Mouse (Mus musculus) cerebellum, adult 2 months (tissue): ENCODE data around the gene Map3k14. TPM values are rescaled to one million over a fixed set of nuclear protein-coding genes. Genes with fewer than 3 reads are reported as not detected.
A peak's percentile ranks its signal among the peaks of the same experiment; 100 is the strongest.

Experiments
- DNase-seq, 2 experiments: peaks; one replicate each; pipeline ENCODE4 v3.0.0; 2021
- H3K27ac ChIP-seq: fragments of 200-500 bp; 2 replicates; pipeline ENCODE4 v1.5.1; 2012; ENCODE audit warnings: low read length, control low read depth, inconsistent platforms; ENCODE audit not compliant: insufficient read depth
- H3K27me3 ChIP-seq: fragments of 200-500 bp; 2 replicates; pipeline ENCODE4 v1.6.1; 2012; ENCODE audit warnings: inconsistent platforms, mild to moderate bottlenecking, low read length, moderate library complexity; ENCODE audit not compliant: control insufficient read depth, insufficient read depth
- H3K4me1 ChIP-seq: fragments of 200-500 bp; 2 replicates; pipeline ENCODE4 v1.6.1; 2011; ENCODE audit warnings: low read length; ENCODE audit not compliant: control insufficient read depth, insufficient read depth
- H3K4me3 ChIP-seq: fragments of 200-500 bp; replicated peaks from 2 replicates; pipeline ENCODE3; 2011; ENCODE audit warnings: mild to moderate bottlenecking, low read depth, low read length, control low read depth; ENCODE audit not compliant: insufficient read depth
- CTCF ChIP-seq: fragments of 200-500 bp; IDR thresholded peaks from 2 replicates; pipeline ENCODE4 v1.5.1; 2011; ENCODE audit warnings: low read depth, mild to moderate bottlenecking, control low read depth, low read length, moderate library complexity, borderline replicate concordance; ENCODE audit not compliant: insufficient read depth
- POLR2A ChIP-seq: fragments of 200-500 bp; IDR thresholded peaks from 2 replicates; pipeline ENCODE4 v1.6.1; 2011; ENCODE audit warnings: low read length, control low read depth, borderline replicate concordance; ENCODE audit not compliant: insufficient read depth
- WGBS: fragments of 180-500 bp; shearing (Covaris S2); methylation state at CpG from one replicate; pipeline ENCODE4 v1.1.7; 2018; 5-methylcytosine and 5-hydroxymethylcytosine counted together
- polyA plus RNA-seq: library from polyadenylated mRNA; depleted of rRNA; stranded (reverse); fragments of >200 nt; gene quantifications from 2 replicates; pipeline ENCODE4 v1.2.3, GENCODE M21; 2012

The Map3k14 gene
- polyA plus RNA-seq, 1 experiment, result 6.0 TPM

- WGBS, result 97% methylated on average over 1 of the region's 1 CpGs
- Histone ChIP-seq H3K4me3 (no peak overlapping the region), H3K27me3 (no peaks in the 10 kb centered on the region), H3K4me1 (peaks cover 19% of the 10 kb centered on the region), H3K27ac (no peak overlapping the region)
- TF ChIP-seq CTCF (no peak), POLR2A (no peak)
- DNase-seq, result no peak
Measured at GRCm38 (mm10) chr11:103176510-103176909, 90.8 kb downstream of the Map3k14 start.

GRCm38 (mm10) chr11:103175688-103176442, 91.4 kb downstream of the Map3k14 start:
- DNase-seq, result no peak

GRCm38 (mm10) chr11:103174891-103175391, 92.3 kb downstream of the Map3k14 start:
- H3K27me3 ChIP-seq, result no peaks in the 10 kb centered on the region
- no peak for TF ChIP-seq POLR2A
- no peak for TF ChIP-seq CTCF
- no peak overlapping the region for H3K4me3 ChIP-seq
- 69% methylated on average over 8 of the region's 8 CpGs for WGBS
- no peak overlapping the region for H3K27ac ChIP-seq
- peak in 1 of 2 experiments; percentile 29 for DNase-seq
- H3K4me1 ChIP-seq, result peaks cover 19% of the 10 kb centered on the region

More at GRCm38 (mm10) chr11:103175688-103176442, 91.4 kb downstream of the Map3k14 start:
- H3K4me3 ChIP-seq, result no peak overlapping the region
- H3K27me3 ChIP-seq, result no peaks in the 10 kb centered on the region
- H3K27ac ChIP-seq, result no peak overlapping the region
- H3K4me1 ChIP-seq, result peaks cover 19% of the 10 kb centered on the region
- TF ChIP-seq CTCF (no peak), POLR2A (no peak)
- WGBS, result 70% methylated on average over 14 of the region's 14 CpGs

- Histone ChIP-seq H3K4me1 (peaks cover 19% of the 10 kb centered on the region), H3K4me3 (no peak overlapping the region), H3K27me3 (no peaks in the 10 kb centered on the region), H3K27ac (no peak overlapping the region)
- no peak for TF ChIP-seq POLR2A
- TF ChIP-seq CTCF, result no peak
- 75% methylated on average over 5 of the region's 5 CpGs for WGBS
- no peak for DNase-seq
Measured at GRCm38 (mm10) chr11:103174411-103174832, 92.8 kb downstream of the Map3k14 start.

- no peak for TF ChIP-seq CTCF
- TF ChIP-seq POLR2A, result no peak
- 88% methylated on average over 11 of the region's 11 CpGs for WGBS
- H3K4me1 ChIP-seq, result peaks cover 19% of the 10 kb centered on the region
- H3K27me3 ChIP-seq, result no peaks in the 10 kb centered on the region
- H3K4me3 ChIP-seq, result no peak overlapping the region
- no peak overlapping the region for H3K27ac ChIP-seq
- DNase-seq, result no peak
Measured at GRCm38 (mm10) chr11:103173771-103174344, 93.4 kb downstream of the Map3k14 start.

GRCm38 (mm10) chr11:103173041-103173770, 94.1 kb downstream of the Map3k14 start:
- no peak overlapping the region for H3K4me3 ChIP-seq
- H3K27me3 ChIP-seq, result no peaks in the 10 kb centered on the region
- 87% methylated on average over 7 of the region's 7 CpGs for WGBS
- TF ChIP-seq CTCF (no peak), POLR2A (no peak)
- DNase-seq, result no peak
- peaks cover 19% of the 10 kb centered on the region for H3K4me1 ChIP-seq
- no peak overlapping the region for H3K27ac ChIP-seq

- Histone ChIP-seq H3K4me1 (peaks cover 19% of the 10 kb centered on the region), H3K4me3 (peak overlapping the region; percentile 71), H3K27me3 (no peaks in the 10 kb centered on the region), H3K27ac (no peak overlapping the region)
- no peak for TF ChIP-seq POLR2A
- no peak for TF ChIP-seq CTCF
- peak in 1 of 2 experiments; percentile 31 for DNase-seq
- WGBS, result 72% methylated on average over 6 of the region's 6 CpGs
Measured at GRCm38 (mm10) chr11:103172392-103173040, 94.8 kb downstream of the Map3k14 start.
